In the genomic region with DNA sequence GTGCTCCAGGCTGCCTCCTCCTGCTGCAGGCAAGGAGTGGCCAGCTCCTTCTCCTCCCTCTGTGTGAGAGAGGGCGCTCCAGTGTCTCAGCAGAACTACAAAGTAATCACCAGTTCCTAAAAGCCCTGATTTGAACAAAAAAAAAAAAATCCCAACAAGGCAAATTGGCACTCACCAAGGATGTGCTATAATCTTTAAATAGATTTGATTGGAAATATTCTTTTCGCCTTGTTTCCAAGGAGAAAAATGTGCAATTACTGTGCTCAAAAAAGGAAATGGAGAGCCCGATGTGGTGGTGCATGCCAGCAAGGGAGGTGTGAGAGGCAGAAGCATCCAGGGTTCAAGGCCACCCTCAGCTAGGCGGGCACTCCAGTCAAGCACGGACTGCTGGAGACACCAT, we compare ENCODE assay signal across 19 mouse cellular contexts. TPM values are rescaled to one million over a fixed set of nuclear protein-coding genes. Genes with fewer than 3 reads are reported as not detected.
A peak's percentile ranks its signal among the peaks of the same experiment; 100 is the strongest.
DNase-seq lines count a peak whose midpoint lies in the region; ATAC-seq and TF ChIP-seq lines count a peak whose summit lies in the region.
"Had no signal": no experiment of that assay in that cellular context is flagged by ENCODE, and none has a peak within 500 bp of the region (broad histone marks: within the 10 kb centered on the region; RNA-seq: fewer than 3 reads in every experiment).

No protein-coding gene starts in this region.

- H3K4me1 ChIP-seq in forebrain, postnatal 0 days (ENCODE audit: insufficient read depth) = peaks cover 5% of the 10 kb centered on the region; the same call in 1 of the 2 replicates
- 0 out of 2 replicates have a peak, but pooled peaks cover 5% of the 10 kb centered on the region for H3K4me1 ChIP-seq in forebrain, embryonic 13.5 days
- H3K4me1 ChIP-seq in heart, embryonic 15.5 days (replicated peaks) = peaks cover 43% of the 10 kb centered on the region
- H3K4me1 ChIP-seq in heart, embryonic 11.5 days (ENCODE audit: control insufficient read depth, insufficient read depth, low read length) = peaks cover 32% of the 10 kb centered on the region

- 0 out of 2 replicates have a peak overlapping the region, but pooled peaks have one; percentile 2 for H3K9ac ChIP-seq in forebrain, postnatal 0 days
- H3K9ac ChIP-seq in forebrain, embryonic 13.5 days = no peak overlapping the region
- H3K9ac ChIP-seq in heart, embryonic 15.5 days = no peak overlapping the region
- H3K9ac ChIP-seq in heart, embryonic 11.5 days (ENCODE audit: low read depth, low read length) = no peak overlapping the region
- H3K9ac ChIP-seq: embryonic facial prominence, embryonic 13.5 days; intestine, embryonic 15.5 days had no signal

- 0 out of 2 replicates have a peak, but pooled peaks cover 8% of the 10 kb centered on the region for H3K36me3 ChIP-seq in forebrain, postnatal 0 days (ENCODE audit: insufficient read depth)
- no peaks in the 10 kb centered on the region for H3K36me3 ChIP-seq in forebrain, embryonic 13.5 days (ENCODE audit: poor library complexity, severe bottlenecking)
- peaks cover 5% of the 10 kb centered on the region; the same call in 1 of the 2 replicates for H3K36me3 ChIP-seq in heart, embryonic 15.5 days
- no peaks in the 10 kb centered on the region for H3K36me3 ChIP-seq in heart, embryonic 11.5 days (ENCODE audit: control insufficient read depth, insufficient read depth, low read length)
- H3K36me3 ChIP-seq: intestine, embryonic 15.5 days had no signal

- DNase-seq in forebrain, postnatal 0 days = peak; percentile 31
- DNase-seq in left cerebral cortex, adult 2 months (ENCODE audit: extremely low spot score in 1 of 2, low spot score in 2 of 2) = no peak
- no peak for DNase-seq in left cerebral cortex, adult 8-10 months (ENCODE audit: low spot score in 2 of 2)
- peak; percentile 60 for DNase-seq in telencephalon, adult 2 months (ENCODE audit: low read depth, low spot score)
- DNase-seq: adrenal gland, postnatal 14 days; cerebellum, adult 18-20 months; cerebellum, adult 9-11 months; cerebellum, postnatal 36 days; gastrocnemius, postnatal 10 days; heart, adult 18-20 months; kidney, adult 18-20 months had no signal

- intact Hi-C loops in left cerebral cortex, adult 2 months (cut with DNase I) = loop anchor here (5.0 kb wide), 1 partner anchor 85 kb away; the partner anchor contains the start of gene Grk3

- 65% methylated on average over 5 of the region's 5 CpGs for WGBS in forebrain, postnatal 0 days
- 79% methylated on average over 5 of the region's 5 CpGs for WGBS in forebrain, embryonic 13.5 days
- WGBS in heart, embryonic 15.5 days = 95% methylated on average over 5 of the region's 5 CpGs
- 81% methylated on average over 5 of the region's 5 CpGs for WGBS in heart, embryonic 11.5 days (ENCODE audit: insufficient replicate concordance)

- no peak overlapping the region for H3K4me3 ChIP-seq in forebrain, postnatal 0 days (ENCODE audit: low read depth, low read length)
- H3K4me3 ChIP-seq in forebrain, embryonic 13.5 days = no peak overlapping the region
- no peak overlapping the region for H3K4me3 ChIP-seq in heart, embryonic 15.5 days
- no peak overlapping the region for H3K4me3 ChIP-seq in heart, embryonic 11.5 days (ENCODE audit: low read depth, low read length)
- H3K4me3 ChIP-seq in left cerebral cortex, adult 2 months = no peak overlapping the region
- H3K4me3 ChIP-seq: embryonic facial prominence, embryonic 13.5 days; intestine, embryonic 15.5 days had no signal

- H3K9me3 ChIP-seq in forebrain, postnatal 0 days (ENCODE audit: low read length) = no peaks in the 10 kb centered on the region
- H3K9me3 ChIP-seq in forebrain, embryonic 13.5 days (replicated peaks) = no peaks in the 10 kb centered on the region
- H3K9me3 ChIP-seq in heart, embryonic 15.5 days (replicated peaks) = no peaks in the 10 kb centered on the region
- no peaks in the 10 kb centered on the region for H3K9me3 ChIP-seq in heart, embryonic 11.5 days (replicated peaks; ENCODE audit: control insufficient read depth, low read length)
- H3K9me3 ChIP-seq: embryonic facial prominence, embryonic 13.5 days; intestine, embryonic 15.5 days had no signal

- H3K27me3 ChIP-seq in forebrain, postnatal 0 days (ENCODE audit: insufficient read depth, low read length) = no peaks in the 10 kb centered on the region
- no peaks in the 10 kb centered on the region for H3K27me3 ChIP-seq in forebrain, embryonic 13.5 days
- H3K27me3 ChIP-seq in heart, embryonic 15.5 days = no peaks in the 10 kb centered on the region
- H3K27me3 ChIP-seq in heart, embryonic 11.5 days (ENCODE audit: control insufficient read depth, insufficient read depth, low read length) = no peaks in the 10 kb centered on the region
- H3K27me3 ChIP-seq: CH12.LX; embryonic facial prominence, embryonic 13.5 days; intestine, embryonic 15.5 days had no signal

- no peak overlapping the region for H3K4me2 ChIP-seq in forebrain, postnatal 0 days (ENCODE audit: low read depth)
- no peak overlapping the region for H3K4me2 ChIP-seq in forebrain, embryonic 13.5 days
- no peak overlapping the region for H3K4me2 ChIP-seq in heart, embryonic 15.5 days
- no peak overlapping the region for H3K4me2 ChIP-seq in heart, embryonic 11.5 days
- H3K4me2 ChIP-seq: embryonic facial prominence, embryonic 13.5 days; intestine, embryonic 15.5 days had no signal

- TF ChIP-seq CTCF in forebrain, postnatal 0 days (IDR thresholded peaks at IDR 0.05; ENCODE audit: low read depth) = no peak
- no peak; the same call in 1 of the 2 replicates for TF ChIP-seq CTCF in left cerebral cortex, adult 2 months (IDR thresholded peaks at IDR 0.05)

- H3K27ac ChIP-seq in forebrain, postnatal 0 days (ENCODE audit: low read depth, low read length) = peak overlapping the region; percentile 69
- no peak overlapping the region for H3K27ac ChIP-seq in forebrain, embryonic 13.5 days
- H3K27ac ChIP-seq in heart, embryonic 15.5 days = 0 out of 2 replicates have a peak overlapping the region, but pooled peaks have one; percentile 82
- H3K27ac ChIP-seq in heart, embryonic 11.5 days (ENCODE audit: low read depth, low read length) = no peak overlapping the region
- peak overlapping the region; percentile 59; the same call in 1 of the 2 replicates for H3K27ac ChIP-seq in left cerebral cortex, adult 2 months
- H3K27ac ChIP-seq: embryonic facial prominence, embryonic 13.5 days; intestine, embryonic 15.5 days had no signal

- ATAC-seq in forebrain, postnatal 0 days = peak; percentile 34
- no peak for ATAC-seq in forebrain, embryonic 13.5 days
- ATAC-seq in heart, embryonic 15.5 days (replicated peaks; ENCODE audit: insufficient number of reproducible peaks, insufficient read depth, low FRiP score, low read depth) = no peak
- ATAC-seq in heart, embryonic 11.5 days (replicated peaks; ENCODE audit: insufficient number of reproducible peaks, low FRiP score, low TSS enrichment) = no peak
- ATAC-seq: activated CD4-positive, CD25-positive, alpha-beta regulatory T cell, adult 4 months; intestine, embryonic 15.5 days; Patski had no signal

RNA-seq across cellular contexts. Expression of gene Myo18b, which starts 35.7 kb away (rescaled TPM):
- total RNA-seq in forebrain, postnatal 0 days (2014; rRNA removed) = 2.0 and 2.5 TPM in 2 replicates
- 1.0 and 1.6 TPM in 2 replicates for polyA plus RNA-seq in forebrain, postnatal 0 days (2015; fragmentation: Nextera tagmentation; extraction: Ambion mirVana)
- polyA plus RNA-seq in forebrain, embryonic 13.5 days (2015; fragmentation: Nextera tagmentation; extraction: Ambion mirVana) = 0.65 and 0.68 TPM in 2 replicates
- polyA plus RNA-seq in heart, embryonic 15.5 days (2015; fragmentation: Nextera tagmentation; extraction: Ambion mirVana) = 22.5 and 22.6 TPM in 2 replicates
- 22.2 and 26.3 TPM in 2 replicates for polyA plus RNA-seq in heart, embryonic 11.5 days (2014; fragmentation: Nextera tagmentation; extraction: Ambion mirVana)
- total RNA-seq in left cerebral cortex, adult 2 months (2021) = 1 to 10 TPM in 1 of 2 experiments, under 1 TPM in 1; 1.00 to 1.4 TPM
- 1 to 10 TPM; 1.4 to 1.7 (median 1.5) TPM for total RNA-seq in left cerebral cortex, adult 8-10 months (2022)
- total RNA-seq: CH12.LX had no signal
- polyA plus RNA-seq: activated CD4-positive, CD25-positive, alpha-beta regulatory T cell, adult 4 months; Patski had no signal

Comparison
In these comparisons a context has a peak if more than half of its experiments do, and no peak if none do; other contexts are left out.
1. H3K27ac ChIP-seq: peak in forebrain, postnatal 0 days (single experiment), heart, embryonic 15.5 days (single experiment) and left cerebral cortex, adult 2 months (single experiment); none in forebrain, embryonic 13.5 days (single experiment) and heart, embryonic 11.5 days (single experiment).
2. DNase-seq: peak in forebrain, postnatal 0 days (single experiment) and telencephalon, adult 2 months (single experiment); none in left cerebral cortex, adult 2 months (0 of 2) and left cerebral cortex, adult 8-10 months (0 of 2).